Mouse (Mus musculus): ENCODE measurements around the gene Fam219b. TPM values are rescaled to one million over a fixed set of nuclear protein-coding genes. Genes with fewer than 3 reads are reported as not detected.

The Fam219b gene
- polyA plus RNA-seq, 1 experiment from 2014 or later, result 14.8 TPM

DNA sequence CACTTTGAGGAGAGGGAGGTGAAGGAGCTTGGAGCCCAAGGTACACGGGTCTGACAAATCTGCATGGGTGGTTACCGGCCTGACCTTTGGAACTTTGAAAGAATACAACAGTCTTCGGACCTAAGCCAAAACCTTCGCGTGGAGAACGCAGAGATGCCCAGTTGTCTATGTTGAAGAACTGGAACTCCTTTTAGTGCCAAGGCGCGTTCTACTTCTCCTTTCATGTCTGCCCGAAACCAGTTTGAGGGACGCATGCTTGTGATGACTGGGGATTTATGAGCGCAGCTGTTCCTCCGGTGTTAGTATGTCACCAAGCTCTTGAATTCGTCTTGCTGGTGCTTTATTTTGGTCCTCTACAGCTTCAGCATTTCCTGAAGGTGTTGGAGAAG, 24.4 kb downstream of the Fam219b start:
- H3K36me3 ChIP-seq (ENCODE audit: control insufficient read depth, insufficient read depth, low read length), result no peaks in the 10 kb centered on the region
- no peaks in the 10 kb centered on the region for H3K9me3 ChIP-seq (ENCODE audit: control insufficient read depth, low read length)
- H3K27ac ChIP-seq (ENCODE audit: low read depth, low read length), result no peak overlapping the region; the same call in 1 of the 2 replicates
- ATAC-seq (replicated peaks; ENCODE audit: low FRiP score), result no peak
- peak overlapping the region; percentile 73 for H3K9ac ChIP-seq (ENCODE audit: low read depth, low read length)
- DNase-seq (ENCODE audit: low spot score), result no peak
- no peaks in the 10 kb centered on the region for H3K27me3 ChIP-seq (replicated peaks; ENCODE audit: control insufficient read depth, insufficient read depth, low read length)
- H3K4me2 ChIP-seq, result peak overlapping the region; percentile 93
- H3K4me3 ChIP-seq (ENCODE audit: low read depth, low read length), result peak overlapping the region; percentile 74
- H3K4me1 ChIP-seq (replicated peaks; ENCODE audit: control insufficient read depth, insufficient read depth, low read length), result peaks cover 17% of the 10 kb centered on the region
- WGBS, result 76% methylated on average over 13 of the region's 13 CpGs

DNA sequence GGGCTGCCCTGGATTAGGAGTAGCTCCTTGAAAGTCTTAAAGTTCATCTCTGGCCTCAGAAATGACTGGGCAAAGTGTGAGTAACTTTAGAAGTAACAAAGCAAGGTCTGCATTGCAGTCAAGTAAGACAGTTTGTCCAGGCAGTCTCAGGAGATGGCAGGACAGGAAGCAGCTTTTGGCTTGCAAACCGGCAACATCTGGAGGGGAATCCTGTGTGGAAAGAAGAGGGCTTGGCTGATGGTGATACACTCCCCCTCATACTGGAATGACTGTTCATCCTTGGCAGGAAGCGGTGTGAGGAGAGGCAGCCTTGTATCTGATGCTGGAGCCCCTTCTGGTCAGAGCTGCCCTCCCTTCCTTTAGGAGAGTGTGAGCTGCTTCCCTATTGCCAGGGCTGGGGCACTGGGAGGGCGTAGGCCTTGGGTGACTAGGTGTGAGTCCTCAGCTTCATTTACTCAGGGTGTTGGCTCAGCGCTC, 25.6 kb downstream of the Fam219b start:
- Histone ChIP-seq H3K4me3 (ENCODE audit: low read depth, low read length) (no peak overlapping the region), H3K36me3 (ENCODE audit: control insufficient read depth, insufficient read depth, low read length) (no peaks in the 10 kb centered on the region; the same call in 1 of the 2 replicates), H3K9me3 (ENCODE audit: control insufficient read depth, low read length) (no peaks in the 10 kb centered on the region), H3K9ac (ENCODE audit: low read depth, low read length) (no peak overlapping the region), H3K4me2 (peak overlapping the region; percentile 93), H3K27me3 (replicated peaks; ENCODE audit: control insufficient read depth, insufficient read depth, low read length) (no peaks in the 10 kb centered on the region), H3K27ac (ENCODE audit: low read depth, low read length) (peak overlapping the region; percentile 8; the same call in 1 of the 2 replicates), H3K4me1 (replicated peaks; ENCODE audit: control insufficient read depth, insufficient read depth, low read length) (peaks cover 17% of the 10 kb centered on the region)
- ATAC-seq (replicated peaks; ENCODE audit: low FRiP score) (no peak), DNase-seq (ENCODE audit: low spot score) (no peak)
- WGBS, result 46% methylated on average over 4 of the region's 4 CpGs

DNA sequence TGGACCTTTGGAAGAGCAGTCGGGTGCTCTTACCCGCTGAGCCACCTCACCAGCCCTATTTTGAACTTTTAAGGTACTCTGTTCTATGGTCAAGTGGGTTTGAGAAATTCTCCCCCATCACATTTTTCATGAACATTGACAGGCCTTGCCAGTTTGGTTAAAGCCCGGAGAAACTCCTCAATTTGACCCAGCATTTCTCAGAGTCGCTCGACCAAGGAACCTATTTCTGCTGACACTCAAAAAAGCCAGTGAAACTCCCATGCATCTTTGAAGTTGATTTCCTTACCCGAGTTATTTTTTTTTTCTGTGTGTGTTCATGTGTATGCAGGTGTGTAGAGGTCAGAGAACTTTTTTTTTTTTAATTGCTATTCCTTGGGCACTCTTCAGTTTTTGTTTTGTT, 27.3 kb downstream of the Fam219b start:
- no peak for ATAC-seq (replicated peaks; ENCODE audit: low FRiP score)

DNA sequence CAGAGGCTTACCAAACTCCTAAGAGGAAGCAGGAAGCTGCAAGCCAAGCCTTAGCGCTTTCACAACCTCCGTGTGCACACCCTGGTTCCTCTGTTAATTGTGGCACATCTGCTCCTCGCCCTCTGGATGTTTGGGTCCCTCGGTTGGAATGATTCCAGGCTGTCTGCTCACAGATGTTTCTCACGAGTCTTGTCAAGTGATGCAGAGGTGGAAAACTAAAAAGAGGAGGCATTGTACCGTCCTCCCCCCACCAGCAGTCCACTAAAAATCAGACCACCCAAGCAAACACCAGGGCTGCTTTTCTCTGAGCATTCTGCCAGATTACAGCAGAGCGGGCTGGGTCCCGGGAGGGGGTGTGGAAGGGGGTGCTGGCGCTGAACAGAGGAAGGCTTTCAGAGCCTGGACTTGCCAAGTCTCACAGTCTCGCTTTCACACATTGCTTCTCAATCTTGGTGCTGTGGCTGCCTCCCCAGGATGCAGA, 28.5 kb downstream of the Fam219b start:
- no peak overlapping the region for H3K9ac ChIP-seq (ENCODE audit: low read depth, low read length)
- no peaks in the 10 kb centered on the region for H3K27me3 ChIP-seq (replicated peaks; ENCODE audit: control insufficient read depth, insufficient read depth, low read length)
- H3K4me1 ChIP-seq (replicated peaks; ENCODE audit: control insufficient read depth, insufficient read depth, low read length), result peaks cover 14% of the 10 kb centered on the region
- H3K9me3 ChIP-seq (ENCODE audit: control insufficient read depth, low read length), result no peaks in the 10 kb centered on the region
- no peak overlapping the region for H3K4me2 ChIP-seq
- H3K36me3 ChIP-seq (ENCODE audit: control insufficient read depth, insufficient read depth, low read length), result peaks cover 9% of the 10 kb centered on the region; the same call in 1 of the 2 replicates
- no peak overlapping the region for H3K27ac ChIP-seq (ENCODE audit: low read depth, low read length)
- ATAC-seq (replicated peaks; ENCODE audit: low FRiP score), result no peak
- DNase-seq (ENCODE audit: low spot score), result no peak
- no peak overlapping the region for H3K4me3 ChIP-seq (ENCODE audit: low read depth, low read length)
- WGBS, result 56% methylated on average over 10 of the region's 10 CpGs

More for the DNA sequence above, 27.3 kb downstream of the Fam219b start:
- DNase-seq (ENCODE audit: low spot score), result no peak
- Histone ChIP-seq H3K4me2 (no peak overlapping the region), H3K4me1 (replicated peaks; ENCODE audit: control insufficient read depth, insufficient read depth, low read length) (peaks cover 17% of the 10 kb centered on the region), H3K36me3 (ENCODE audit: control insufficient read depth, insufficient read depth, low read length) (peaks cover 9% of the 10 kb centered on the region; the same call in 1 of the 2 replicates), H3K27ac (ENCODE audit: low read depth, low read length) (no peak overlapping the region), H3K4me3 (ENCODE audit: low read depth, low read length) (no peak overlapping the region), H3K27me3 (replicated peaks; ENCODE audit: control insufficient read depth, insufficient read depth, low read length) (no peaks in the 10 kb centered on the region), H3K9ac (ENCODE audit: low read depth, low read length) (no peak overlapping the region), H3K9me3 (ENCODE audit: control insufficient read depth, low read length) (no peaks in the 10 kb centered on the region)
- 88% methylated on average over 6 of the region's 6 CpGs for WGBS

DNA sequence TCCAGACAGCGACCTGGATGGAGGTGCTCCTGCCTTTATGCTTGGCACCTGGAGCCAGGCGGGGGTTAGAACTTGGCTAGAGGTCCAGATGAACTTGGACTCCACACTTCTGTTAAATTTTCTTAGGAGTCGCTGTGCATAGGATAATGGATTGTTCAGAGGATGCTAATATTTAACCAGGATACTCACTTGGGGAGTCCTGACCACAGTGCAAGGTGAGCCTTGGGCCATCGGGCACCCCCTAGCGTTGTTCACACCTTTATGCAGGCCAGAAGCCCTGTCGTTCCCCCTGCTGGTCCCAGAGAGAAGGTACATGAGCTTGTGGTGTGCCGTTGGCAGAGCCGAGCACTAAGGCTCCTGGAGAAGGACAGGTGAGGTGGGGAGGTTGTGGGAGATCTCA, 29.5 kb downstream of the Fam219b start:
- H3K4me2 ChIP-seq, result no peak overlapping the region
- H3K36me3 ChIP-seq (ENCODE audit: control insufficient read depth, insufficient read depth, low read length), result peaks cover 12% of the 10 kb centered on the region; the same call in 1 of the 2 replicates
- ATAC-seq (replicated peaks; ENCODE audit: low FRiP score), result no peak
- H3K9ac ChIP-seq (ENCODE audit: low read depth, low read length), result no peak overlapping the region
- H3K27ac ChIP-seq (ENCODE audit: low read depth, low read length), result no peak overlapping the region
- WGBS, result 59% methylated on average over 8 of the region's 8 CpGs
- no peak for DNase-seq (ENCODE audit: low spot score)
- no peaks in the 10 kb centered on the region for H3K27me3 ChIP-seq (replicated peaks; ENCODE audit: control insufficient read depth, insufficient read depth, low read length)
- no peak overlapping the region for H3K4me3 ChIP-seq (ENCODE audit: low read depth, low read length)
- H3K9me3 ChIP-seq (ENCODE audit: control insufficient read depth, low read length), result no peaks in the 10 kb centered on the region
- peaks cover 8% of the 10 kb centered on the region for H3K4me1 ChIP-seq (replicated peaks; ENCODE audit: control insufficient read depth, insufficient read depth, low read length)

DNA sequence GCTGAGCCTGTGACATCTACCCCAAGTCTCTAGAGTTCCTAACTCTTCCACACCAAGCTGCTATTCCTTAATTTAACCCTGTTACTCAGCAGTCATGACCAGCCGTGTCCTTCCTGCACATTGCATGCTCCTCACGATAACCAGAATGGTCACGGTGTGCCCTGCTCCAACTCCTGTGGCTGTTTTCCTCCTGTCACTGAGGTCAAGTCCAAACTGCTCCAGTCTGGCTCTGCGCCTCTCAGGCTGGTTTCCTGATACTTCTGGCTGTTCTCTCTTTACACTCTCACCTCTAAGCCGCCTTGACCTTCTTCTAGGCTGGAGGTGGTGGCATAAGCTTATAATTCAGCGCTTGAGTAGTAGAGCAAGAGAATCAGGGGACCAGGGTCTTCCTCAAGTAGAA, 31.2 kb downstream of the Fam219b start:
- ATAC-seq (replicated peaks; ENCODE audit: low FRiP score) (no peak), DNase-seq (ENCODE audit: low spot score) (no peak)
- Histone ChIP-seq H3K4me2 (no peak overlapping the region), H3K27ac (ENCODE audit: low read depth, low read length) (no peak overlapping the region), H3K27me3 (replicated peaks; ENCODE audit: control insufficient read depth, insufficient read depth, low read length) (no peaks in the 10 kb centered on the region), H3K9me3 (ENCODE audit: control insufficient read depth, low read length) (no peaks in the 10 kb centered on the region), H3K4me1 (replicated peaks; ENCODE audit: control insufficient read depth, insufficient read depth, low read length) (0 out of 2 replicates have a peak, but pooled peaks cover 2% of the 10 kb centered on the region), H3K9ac (ENCODE audit: low read depth, low read length) (no peak overlapping the region), H3K36me3 (ENCODE audit: control insufficient read depth, insufficient read depth, low read length) (peaks cover 12% of the 10 kb centered on the region; the same call in 1 of the 2 replicates), H3K4me3 (ENCODE audit: low read depth, low read length) (no peak overlapping the region)
- WGBS, result 89% methylated on average over 6 of the region's 6 CpGs

DNA sequence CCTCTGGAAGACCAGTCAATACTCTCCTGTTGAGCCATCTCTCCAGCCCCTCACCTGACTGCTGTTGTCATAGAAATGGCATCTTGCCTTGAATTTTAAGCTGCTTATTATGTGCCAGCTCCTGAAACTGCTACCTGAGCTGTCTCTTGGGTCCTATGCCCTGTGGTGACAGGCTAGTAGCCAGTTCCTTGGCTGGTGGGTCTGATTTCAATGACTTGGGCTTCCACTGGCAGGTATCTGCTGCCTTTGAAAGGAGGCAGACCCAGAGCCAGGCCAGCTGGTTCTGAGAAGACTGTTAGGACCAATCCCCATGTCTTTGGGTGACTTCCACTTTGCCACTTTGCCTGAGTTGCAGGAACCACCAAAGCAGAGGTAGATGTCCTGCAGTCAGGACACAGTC, 37.1 kb downstream of the Fam219b start:
- peaks cover 13% of the 10 kb centered on the region for H3K4me1 ChIP-seq (replicated peaks; ENCODE audit: control insufficient read depth, insufficient read depth, low read length)

DNA sequence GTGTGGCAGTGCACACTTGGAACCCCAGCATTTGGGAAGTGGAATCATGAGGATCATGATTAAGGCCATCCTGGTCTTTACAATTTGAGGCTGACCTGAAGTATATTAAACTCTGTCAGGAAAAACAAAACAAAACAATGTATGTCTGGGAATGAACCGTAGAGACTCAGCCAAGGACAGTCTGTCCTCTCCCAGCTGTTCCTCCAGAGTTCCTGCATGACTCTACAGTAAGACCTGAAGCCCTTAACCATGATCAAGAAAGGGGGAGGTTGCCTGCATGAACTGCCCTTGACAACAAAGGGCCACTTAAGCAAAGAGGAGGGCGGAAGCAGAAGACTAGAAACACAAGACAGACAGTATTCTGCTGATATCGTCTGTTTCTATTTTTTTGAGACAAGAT, 38.2 kb downstream of the Fam219b start:
- 82% methylated on average over 3 of the region's 3 CpGs for WGBS
- Histone ChIP-seq H3K4me1 (replicated peaks; ENCODE audit: control insufficient read depth, insufficient read depth, low read length) (peaks cover 13% of the 10 kb centered on the region), H3K27me3 (replicated peaks; ENCODE audit: control insufficient read depth, insufficient read depth, low read length) (no peaks in the 10 kb centered on the region), H3K4me3 (ENCODE audit: low read depth, low read length) (no peak overlapping the region), H3K9me3 (ENCODE audit: control insufficient read depth, low read length) (no peaks in the 10 kb centered on the region), H3K9ac (ENCODE audit: low read depth, low read length) (no peak overlapping the region), H3K4me2 (no peak overlapping the region), H3K36me3 (ENCODE audit: control insufficient read depth, insufficient read depth, low read length) (peaks cover 13% of the 10 kb centered on the region; the same call in 1 of the 2 replicates), H3K27ac (ENCODE audit: low read depth, low read length) (no peak overlapping the region)
- ATAC-seq (replicated peaks; ENCODE audit: low FRiP score) (no peak), DNase-seq (ENCODE audit: low spot score) (no peak)

More for the DNA sequence above, 37.1 kb downstream of the Fam219b start:
- ATAC-seq (replicated peaks; ENCODE audit: low FRiP score) (no peak), DNase-seq (ENCODE audit: low spot score) (no peak)
- peaks cover 15% of the 10 kb centered on the region; the same call in 1 of the 2 replicates for H3K36me3 ChIP-seq (ENCODE audit: control insufficient read depth, insufficient read depth, low read length)
- H3K9ac ChIP-seq (ENCODE audit: low read depth, low read length), result no peak overlapping the region
- no peak overlapping the region for H3K4me3 ChIP-seq (ENCODE audit: low read depth, low read length)
- no peak overlapping the region for H3K4me2 ChIP-seq
- no peaks in the 10 kb centered on the region for H3K9me3 ChIP-seq (ENCODE audit: control insufficient read depth, low read length)
- H3K27ac ChIP-seq (ENCODE audit: low read depth, low read length), result no peak overlapping the region
- no peaks in the 10 kb centered on the region for H3K27me3 ChIP-seq (replicated peaks; ENCODE audit: control insufficient read depth, insufficient read depth, low read length)

DNA sequence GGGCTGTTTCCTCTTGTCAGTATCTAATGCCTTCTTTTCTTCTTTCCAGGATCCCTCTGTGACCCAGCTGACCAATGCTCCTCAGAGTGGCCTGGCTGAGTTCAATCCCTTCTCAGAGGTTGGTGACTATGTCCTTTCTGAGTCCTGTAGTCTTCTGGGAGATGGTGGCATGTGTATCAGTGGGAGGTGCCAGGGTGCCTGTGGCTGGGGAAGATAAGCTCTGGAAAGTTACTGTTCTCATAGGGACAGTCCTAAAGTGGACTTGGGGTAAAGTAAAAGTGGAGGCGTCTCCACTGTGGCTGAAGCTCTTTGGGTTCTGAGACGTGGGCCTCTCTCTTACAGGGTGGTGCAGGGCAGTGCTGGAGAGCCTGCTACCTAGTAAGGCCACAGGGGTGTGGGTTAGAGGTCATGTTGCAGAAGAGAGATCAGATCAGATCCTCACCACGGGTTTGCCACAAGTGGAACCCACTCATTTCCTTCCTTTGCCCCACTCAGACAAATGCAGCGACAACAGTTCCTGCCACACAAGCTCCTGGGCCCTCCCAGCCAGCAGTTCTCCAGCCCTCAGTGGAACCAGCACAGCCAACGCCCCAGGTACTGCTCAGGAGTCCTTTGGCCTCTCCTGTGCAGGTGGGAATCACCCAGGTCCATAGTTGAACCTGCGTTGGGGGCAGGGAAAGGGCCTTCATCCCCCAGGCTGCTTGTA, 40.0 kb downstream of the Fam219b start:
- peaks cover 13% of the 10 kb centered on the region for H3K4me1 ChIP-seq (replicated peaks; ENCODE audit: control insufficient read depth, insufficient read depth, low read length)
- peak overlapping the region; percentile 18 for H3K4me2 ChIP-seq
- peaks cover 13% of the 10 kb centered on the region; the same call in 1 of the 2 replicates for H3K36me3 ChIP-seq (ENCODE audit: control insufficient read depth, insufficient read depth, low read length)
- H3K9me3 ChIP-seq (ENCODE audit: control insufficient read depth, low read length), result no peaks in the 10 kb centered on the region
- DNase-seq (ENCODE audit: low spot score) (no peak), ATAC-seq (replicated peaks; ENCODE audit: low FRiP score) (peak; percentile 83)
- H3K27me3 ChIP-seq (replicated peaks; ENCODE audit: control insufficient read depth, insufficient read depth, low read length), result no peaks in the 10 kb centered on the region
- 56% methylated on average over 6 of the region's 6 CpGs for WGBS
- peak overlapping the region; percentile 68 for H3K27ac ChIP-seq (ENCODE audit: low read depth, low read length)
- no peak overlapping the region for H3K4me3 ChIP-seq (ENCODE audit: low read depth, low read length)
- H3K9ac ChIP-seq (ENCODE audit: low read depth, low read length), result no peak overlapping the region; the same call in 1 of the 2 replicates
